Mouse (Mus musculus) hindbrain, postnatal 0 days (tissue): ENCODE results near the gene Adam8. TPM values are rescaled to one million over a fixed set of nuclear protein-coding genes. Genes with fewer than 3 reads are reported as not detected.
A peak's percentile ranks its signal among the peaks of the same experiment; 100 is the strongest.

Experiments used
- ATAC-seq: fragments of 200-750 bp; cut with Nextera tagmentation; 2 replicates; pipeline ENCODE4 v1.8.0; 2017; ENCODE audit warnings: mild to moderate bottlenecking, moderate TSS enrichment, moderate library complexity
- DNase-seq: peaks from one replicate; pipeline ENCODE4 v3.0.0-alpha.2; 2015; ENCODE audit warnings: low spot score
- H3K27ac ChIP-seq: fragments of 300-500 bp; sonication (generic); 2 replicates; pipeline ENCODE4 v1.5.1; 2014; ENCODE audit warnings: mild to moderate bottlenecking
- H3K27me3 ChIP-seq: fragments of 300-500 bp; sonication (generic); 2 replicates; pipeline ENCODE4 v1.6.1; 2014; ENCODE audit warnings: low read length, mixed read lengths; ENCODE audit not compliant: insufficient read depth
- H3K36me3 ChIP-seq: fragments of 300-500 bp; sonication (generic); 2 replicates; pipeline ENCODE4 v1.6.1; 2014; ENCODE audit warnings: low read length, mixed read lengths; ENCODE audit not compliant: insufficient read depth
- H3K4me1 ChIP-seq: fragments of 300-500 bp; sonication (generic); 2 replicates; pipeline ENCODE4 v1.6.1; 2014; ENCODE audit warnings: antibody characterized with exemption, low read length, mixed read lengths; ENCODE audit not compliant: insufficient read depth
- H3K4me2 ChIP-seq: fragments of 300-500 bp; sonication (generic); 2 replicates; pipeline ENCODE4 v1.6.1; 2014; ENCODE audit warnings: low read depth, mild to moderate bottlenecking, low read length, moderate library complexity, mixed read lengths
- H3K4me3 ChIP-seq: fragments of 300-500 bp; sonication (generic); 2 replicates; pipeline ENCODE4 v1.5.1; 2014; ENCODE audit warnings: low read length
- H3K9ac ChIP-seq: fragments of 300-500 bp; sonication (generic); replicated peaks from 2 replicates; pipeline ENCODE4 v1.6.1; 2014; ENCODE audit warnings: mild to moderate bottlenecking, low read length, moderate library complexity, mixed read lengths
- H3K9me3 ChIP-seq: fragments of 300-500 bp; sonication (generic); 2 replicates; pipeline ENCODE4 v1.6.1; 2016; ENCODE audit warnings: low read length, mixed read lengths
- CTCF ChIP-seq: IDR thresholded peaks from 2 replicates; pipeline ENCODE4 v1.5.1; 2016; ENCODE audit warnings: antibody characterized with exemption, control low read depth, low read depth
- WGBS: fragments of 180-500 bp; shearing (Covaris S2); extraction: QIAGEN DNeasy Blood & Tissue Kit; methylation state at CpG from one replicate; pipeline ENCODE4 v1.1.7; 2014; 5-methylcytosine and 5-hydroxymethylcytosine counted together
- polyA plus RNA-seq: library from polyadenylated mRNA; unstranded; fragments of >200 nt; fragmentation: Nextera tagmentation; extraction: Ambion mirVana; gene quantifications from 2 replicates; pipeline ENCODE4 v1.2.1, GENCODE M21; 2015
- total RNA-seq: library from RNA; depleted of rRNA; stranded (reverse); fragments of >200 nt; gene quantifications from 2 replicates; pipeline ENCODE4 v1.2.3, GENCODE M21; 2014

The Adam8 gene
- total and polyA plus RNA-seq, 2 experiments from 2014 or later = 0.48 to 2.2 TPM

DNA sequence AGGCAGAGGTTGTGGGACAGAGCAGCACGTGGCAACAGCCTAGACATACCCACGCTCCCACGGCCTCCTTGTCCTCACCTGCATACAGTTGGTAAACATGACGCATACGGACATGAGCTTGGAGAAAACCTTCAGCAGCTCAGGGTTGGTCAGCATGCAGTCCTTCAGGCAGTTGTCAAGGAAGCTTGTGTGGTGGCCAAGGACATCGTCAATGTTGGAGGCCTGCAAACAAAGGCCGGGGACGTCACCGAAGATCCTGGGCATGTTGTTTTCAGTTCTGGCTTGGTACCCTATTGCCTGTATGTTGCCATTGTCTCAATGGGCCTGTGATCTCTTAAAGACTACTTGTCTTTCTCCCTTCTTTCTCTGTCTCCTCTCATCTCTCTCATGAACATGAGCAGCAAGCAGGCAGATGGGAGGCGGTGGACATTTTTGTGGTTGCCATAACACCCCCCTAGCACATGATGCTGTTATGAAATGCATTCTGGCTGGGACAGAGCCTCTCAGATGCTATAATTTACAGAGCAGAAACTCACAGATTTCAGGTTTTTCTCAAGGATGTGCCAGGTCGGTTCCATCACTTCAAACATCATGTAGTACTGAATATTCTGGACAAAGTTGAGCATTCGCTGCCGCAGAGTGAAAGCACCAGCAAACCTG lies 6.5 kb upstream of the Adam8 start:
- H3K36me3 ChIP-seq = peaks cover 65% of the 10 kb centered on the region
- H3K4me1 ChIP-seq = no peaks in the 10 kb centered on the region
- TF ChIP-seq CTCF = no peak
- 92% methylated on average over 13 of the region's 13 CpGs for WGBS
- H3K9me3 ChIP-seq = no peaks in the 10 kb centered on the region
- no peak overlapping the region for H3K4me3 ChIP-seq
- ATAC-seq (no peak), DNase-seq (no peak)
- no peak overlapping the region for H3K27ac ChIP-seq
- H3K9ac ChIP-seq = no peak overlapping the region
- H3K4me2 ChIP-seq = no peak overlapping the region
- H3K27me3 ChIP-seq = no peaks in the 10 kb centered on the region

DNA sequence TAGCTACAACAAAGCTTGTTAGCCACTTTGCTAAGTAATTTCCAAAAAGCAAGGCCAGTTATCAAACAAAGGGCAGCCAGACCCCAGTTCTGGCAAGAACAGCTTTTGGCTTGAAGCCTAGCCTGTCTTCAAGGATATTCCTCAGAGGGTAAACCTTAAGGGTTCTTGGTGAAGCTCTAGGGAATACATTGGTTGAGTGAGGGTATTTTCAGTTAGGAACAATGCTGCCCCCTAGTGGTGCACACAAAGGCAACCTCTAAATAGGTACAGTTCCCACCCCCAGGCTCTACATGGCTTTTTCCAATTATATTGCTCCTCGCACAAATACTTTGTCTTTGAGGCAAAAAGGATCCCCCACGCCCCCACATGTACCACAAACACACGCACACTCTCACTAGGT lies 2.3 kb upstream of the Adam8 start:
- no peaks in the 10 kb centered on the region for H3K9me3 ChIP-seq
- DNase-seq (peak; percentile 83), ATAC-seq (peak; percentile 65; the same call in 1 of the 2 replicates)
- TF ChIP-seq CTCF = peak; percentile 84
- H3K4me1 ChIP-seq = no peaks in the 10 kb centered on the region
- no peak overlapping the region for H3K4me3 ChIP-seq
- no peak overlapping the region for H3K27ac ChIP-seq
- no peaks in the 10 kb centered on the region for H3K27me3 ChIP-seq
- H3K9ac ChIP-seq = no peak overlapping the region
- H3K4me2 ChIP-seq = no peak overlapping the region
- peaks cover 46% of the 10 kb centered on the region for H3K36me3 ChIP-seq
- 35% methylated on average over 3 of the region's 3 CpGs for WGBS

DNA sequence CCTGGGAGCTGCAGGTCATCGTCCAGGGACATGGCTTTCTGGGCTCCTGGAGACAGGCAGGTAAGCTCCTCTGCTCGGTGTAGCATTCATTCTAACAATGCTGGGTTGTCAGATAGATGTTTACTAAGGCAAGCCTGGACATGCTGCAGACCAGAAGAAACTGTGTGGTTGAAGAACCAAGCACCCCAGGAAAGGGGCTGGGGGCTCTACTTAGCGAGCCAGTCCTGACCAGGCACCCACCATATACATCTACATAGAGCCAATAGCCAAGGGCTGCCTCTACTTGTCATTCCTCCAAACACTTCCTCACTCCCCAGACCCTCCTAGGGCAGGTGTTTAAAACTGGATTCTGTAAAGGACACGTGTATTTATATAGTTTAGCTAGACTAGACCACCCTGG lies 1.8 kb upstream of the Adam8 start:
- Histone ChIP-seq H3K27ac (no peak overlapping the region), H3K9me3 (no peaks in the 10 kb centered on the region), H3K27me3 (no peaks in the 10 kb centered on the region), H3K36me3 (peaks cover 41% of the 10 kb centered on the region), H3K4me2 (no peak overlapping the region), H3K4me1 (no peaks in the 10 kb centered on the region), H3K9ac (no peak overlapping the region), H3K4me3 (no peak overlapping the region)
- DNase-seq = no peak
- WGBS = 84% methylated on average over 4 of the region's 4 CpGs
- ATAC-seq = 0 out of 2 replicates have a peak, but pooled peaks have one; percentile 25
- no peak for TF ChIP-seq CTCF

- WGBS = 87% methylated on average over 6 of the region's 6 CpGs
- ATAC-seq (no peak), DNase-seq (no peak)
- no peaks in the 10 kb centered on the region for H3K27me3 ChIP-seq
- no peaks in the 10 kb centered on the region for H3K4me1 ChIP-seq
- no peak overlapping the region for H3K27ac ChIP-seq
- no peak overlapping the region for H3K4me3 ChIP-seq
- peaks cover 35% of the 10 kb centered on the region for H3K36me3 ChIP-seq
- H3K4me2 ChIP-seq = no peak overlapping the region
- no peak for TF ChIP-seq CTCF
- H3K9me3 ChIP-seq = no peaks in the 10 kb centered on the region
- no peak overlapping the region for H3K9ac ChIP-seq
Observed at GRCm38 (mm10) chr7:139993532-139993931, 1.2 kb upstream of the Adam8 start.

DNA sequence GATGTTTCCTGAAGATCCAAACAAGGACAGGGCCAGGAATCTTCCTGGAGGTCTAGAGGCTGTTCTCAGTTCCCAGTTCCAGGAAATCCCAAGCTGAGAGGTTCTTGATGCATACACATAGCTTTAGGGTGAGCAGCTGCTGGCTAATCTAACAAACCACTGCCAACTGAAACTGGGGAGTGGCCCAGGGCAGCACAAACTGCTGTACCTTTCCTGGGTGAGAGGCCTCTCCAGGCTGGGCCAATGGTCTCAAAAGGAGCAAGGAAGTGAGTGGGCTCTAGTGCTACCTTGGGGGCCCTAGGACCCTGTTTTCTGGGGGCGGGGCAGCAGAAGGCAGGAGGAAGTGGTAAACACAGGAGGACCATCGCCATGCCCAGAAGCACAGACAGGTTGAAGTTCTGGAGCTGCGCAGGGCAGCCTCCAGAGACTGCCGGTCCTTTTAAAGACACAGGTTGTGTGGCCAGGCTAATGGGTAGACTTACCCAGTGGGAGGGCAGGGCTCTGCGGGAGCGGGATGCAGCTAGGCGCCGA lies 1.4 kb downstream of the Adam8 start:
- 75% methylated on average over 8 of the region's 8 CpGs for WGBS
- DNase-seq (no peak), ATAC-seq (no peak)
- no peaks in the 10 kb centered on the region for H3K27me3 ChIP-seq
- no peak overlapping the region for H3K4me2 ChIP-seq
- no peak overlapping the region for H3K4me3 ChIP-seq
- H3K9me3 ChIP-seq = no peaks in the 10 kb centered on the region
- TF ChIP-seq CTCF = no peak
- peaks cover 9% of the 10 kb centered on the region for H3K36me3 ChIP-seq
- no peaks in the 10 kb centered on the region for H3K4me1 ChIP-seq
- no peak overlapping the region for H3K9ac ChIP-seq
- no peak overlapping the region for H3K27ac ChIP-seq

GRCm38 (mm10) chr7:139988272-139988671 lies 4.1 kb downstream of the Adam8 start:
- Histone ChIP-seq H3K9ac (no peak overlapping the region), H3K36me3 (no peaks in the 10 kb centered on the region), H3K4me2 (no peak overlapping the region), H3K9me3 (no peaks in the 10 kb centered on the region), H3K4me3 (no peak overlapping the region), H3K27me3 (no peaks in the 10 kb centered on the region), H3K4me1 (no peaks in the 10 kb centered on the region), H3K27ac (no peak overlapping the region)
- no peak for DNase-seq
- 91% methylated on average over 9 of the region's 9 CpGs for WGBS
- no peak for TF ChIP-seq CTCF
- ATAC-seq = no peak

DNA sequence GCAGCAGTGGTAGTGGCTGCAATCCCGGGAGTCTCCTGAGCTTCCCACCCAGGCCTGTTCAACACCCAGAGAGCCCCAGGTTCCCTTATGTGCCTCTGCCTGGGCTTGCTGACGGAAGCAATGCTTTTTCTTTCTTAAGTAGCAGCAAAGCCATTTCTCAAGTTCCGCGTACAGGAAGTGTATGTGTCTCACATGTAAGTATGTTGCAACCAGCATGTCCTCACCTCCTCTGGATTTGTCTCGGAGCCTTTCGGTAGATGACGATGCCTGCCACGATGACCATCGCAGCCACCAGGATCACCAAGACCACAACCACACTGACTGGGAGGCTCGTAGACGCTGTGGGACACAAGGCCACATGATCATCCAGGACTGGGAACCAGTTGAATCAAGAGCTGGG lies 7.9 kb downstream of the Adam8 start:
- H3K4me1 ChIP-seq = no peaks in the 10 kb centered on the region
- H3K4me2 ChIP-seq = no peak overlapping the region
- H3K27me3 ChIP-seq = no peaks in the 10 kb centered on the region
- 92% methylated on average over 11 of the region's 11 CpGs for WGBS
- H3K4me3 ChIP-seq = no peak overlapping the region
- H3K27ac ChIP-seq = no peak overlapping the region
- no peak for TF ChIP-seq CTCF
- ATAC-seq = no peak
- H3K9ac ChIP-seq = no peak overlapping the region
- no peak for DNase-seq
- no peaks in the 10 kb centered on the region for H3K36me3 ChIP-seq
- H3K9me3 ChIP-seq = no peaks in the 10 kb centered on the region
